Mouse (Mus musculus): ENCODE results near the gene Erp44. TPM values are rescaled to one million over a fixed set of nuclear protein-coding genes. Genes with fewer than 3 reads are reported as not detected.

Gene Erp44
- total RNA-seq (2017) = 53.9 and 59.2 TPM in 2 replicates

- peak; percentile 99 for ATAC-seq (ENCODE audit: extremely low read depth, insufficient number of reproducible peaks, low FRiP score, poor library complexity, severe bottlenecking)
Measured at GRCm38 (mm10) chr4:48279498-48280134, at the start of gene Erp44, which contains the start of gene Invs. Gene Erp44, minus strand, starts transcription at chr4:48279558. Gene Invs, plus strand, starts transcription at chr4:48279760.

- no peak for ATAC-seq (ENCODE audit: extremely low read depth, insufficient number of reproducible peaks, low FRiP score, poor library complexity, severe bottlenecking)
Measured at GRCm38 (mm10) chr4:48328042-48328441, 48.7 kb upstream of the Erp44 start.

GRCm38 (mm10) chr4:48327192-48327591, 47.8 kb upstream of the Erp44 start:
- ATAC-seq (ENCODE audit: extremely low read depth, insufficient number of reproducible peaks, low FRiP score, poor library complexity, severe bottlenecking) = no peak

GRCm38 (mm10) chr4:48322095-48322494, 42.7 kb upstream of the Erp44 start:
- ATAC-seq (ENCODE audit: extremely low read depth, insufficient number of reproducible peaks, low FRiP score, poor library complexity, severe bottlenecking) = no peak

- no peak for ATAC-seq (ENCODE audit: extremely low read depth, insufficient number of reproducible peaks, low FRiP score, poor library complexity, severe bottlenecking)
Measured at GRCm38 (mm10) chr4:48321276-48321675, 41.9 kb upstream of the Erp44 start.

- ATAC-seq (ENCODE audit: extremely low read depth, insufficient number of reproducible peaks, low FRiP score, poor library complexity, severe bottlenecking) = no peak
Measured at GRCm38 (mm10) chr4:48316036-48316435, 36.7 kb upstream of the Erp44 start.

GRCm38 (mm10) chr4:48314814-48315213, 35.5 kb upstream of the Erp44 start:
- ATAC-seq (ENCODE audit: extremely low read depth, insufficient number of reproducible peaks, low FRiP score, poor library complexity, severe bottlenecking) = no peak

- ATAC-seq (ENCODE audit: extremely low read depth, insufficient number of reproducible peaks, low FRiP score, poor library complexity, severe bottlenecking) = no peak
Measured at GRCm38 (mm10) chr4:48287086-48287757, 7.9 kb upstream of the Erp44 start.

GRCm38 (mm10) chr4:48281121-48281520, 1.8 kb upstream of the Erp44 start:
- ATAC-seq (ENCODE audit: extremely low read depth, insufficient number of reproducible peaks, low FRiP score, poor library complexity, severe bottlenecking) = no peak

- no peak; the same call in 1 of the 2 replicates for ATAC-seq (ENCODE audit: extremely low read depth, insufficient number of reproducible peaks, low FRiP score, poor library complexity, severe bottlenecking)
Measured at GRCm38 (mm10) chr4:48278757-48279497, 431 bp downstream of the Erp44 start.

- ATAC-seq (ENCODE audit: extremely low read depth, insufficient number of reproducible peaks, low FRiP score, poor library complexity, severe bottlenecking) = no peak
Measured at GRCm38 (mm10) chr4:48277011-48277410, 2.3 kb downstream of the Erp44 start.

GRCm38 (mm10) chr4:48275736-48276135, 3.6 kb downstream of the Erp44 start:
- ATAC-seq (ENCODE audit: extremely low read depth, insufficient number of reproducible peaks, low FRiP score, poor library complexity, severe bottlenecking) = no peak

GRCm38 (mm10) chr4:48273119-48273829, 6.1 kb downstream of the Erp44 start:
- ATAC-seq (ENCODE audit: extremely low read depth, insufficient number of reproducible peaks, low FRiP score, poor library complexity, severe bottlenecking) = no peak

GRCm38 (mm10) chr4:48271838-48272237, 7.5 kb downstream of the Erp44 start:
- no peak for ATAC-seq (ENCODE audit: extremely low read depth, insufficient number of reproducible peaks, low FRiP score, poor library complexity, severe bottlenecking)

GRCm38 (mm10) chr4:48270532-48270931, 8.8 kb downstream of the Erp44 start:
- ATAC-seq (ENCODE audit: extremely low read depth, insufficient number of reproducible peaks, low FRiP score, poor library complexity, severe bottlenecking) = no peak

- ATAC-seq (ENCODE audit: extremely low read depth, insufficient number of reproducible peaks, low FRiP score, poor library complexity, severe bottlenecking) = no peak
Measured at GRCm38 (mm10) chr4:48268127-48268526, 11.2 kb downstream of the Erp44 start.

GRCm38 (mm10) chr4:48267683-48268082, 11.7 kb downstream of the Erp44 start:
- no peak for ATAC-seq (ENCODE audit: extremely low read depth, insufficient number of reproducible peaks, low FRiP score, poor library complexity, severe bottlenecking)

- no peak for ATAC-seq (ENCODE audit: extremely low read depth, insufficient number of reproducible peaks, low FRiP score, poor library complexity, severe bottlenecking)
Measured at GRCm38 (mm10) chr4:48258045-48258444, 21.3 kb downstream of the Erp44 start.

- ATAC-seq (ENCODE audit: extremely low read depth, insufficient number of reproducible peaks, low FRiP score, poor library complexity, severe bottlenecking) = 0 out of 2 replicates have a peak, but pooled peaks have one; percentile 30
Measured at GRCm38 (mm10) chr4:48253266-48253665, 26.1 kb downstream of the Erp44 start.
